Mouse (Mus musculus): ENCODE measurements around the gene Spata2l. TPM values are rescaled to one million over a fixed set of nuclear protein-coding genes. Genes with fewer than 3 reads are reported as not detected.
"Not testable (repeated sequence)": the region's sequence is repeated elsewhere in the genome, so short reads cannot be mapped to it uniquely, and the experiment has no call there.

Gene Spata2l
- polyA plus RNA-seq, 1 experiment from 2014 or later: 4.2 TPM

GRCm38 (mm10) chr8:123278445-123278844, 42.4 kb upstream of the Spata2l start:
- ATAC-seq (no peak), DNase-seq (no peak)
- Histone ChIP-seq H3K4me3 (ENCODE audit: low read depth, low read length) (no peak overlapping the region), H3K4me1 (ENCODE audit: insufficient read depth) (no peaks in the 10 kb centered on the region), H3K9me3 (ENCODE audit: low read length) (no peaks in the 10 kb centered on the region), H3K27ac (ENCODE audit: low read depth) (peak overlapping the region; percentile 39; the same call in 1 of the 2 replicates), H3K4me2 (ENCODE audit: low read depth, low read length) (no peak overlapping the region), H3K36me3 (replicated peaks; ENCODE audit: insufficient read depth, low read length) (peaks cover 3% of the 10 kb centered on the region; the same call in 1 of the 2 replicates), H3K9ac (replicated peaks) (no peak overlapping the region), H3K27me3 (ENCODE audit: insufficient read depth, low read length) (no peaks in the 10 kb centered on the region)
- no peak for TF ChIP-seq EP300 (IDR thresholded peaks at IDR 0.05; ENCODE audit: low read depth)
- TF ChIP-seq CTCF (IDR thresholded peaks at IDR 0.05; ENCODE audit: low read depth): no peak
- 76% methylated on average over 7 of the region's 7 CpGs for WGBS (ENCODE audit: insufficient replicate concordance)

- H3K4me3 ChIP-seq (ENCODE audit: low read depth, low read length): no peak overlapping the region
- no peaks in the 10 kb centered on the region for H3K27me3 ChIP-seq (ENCODE audit: insufficient read depth, low read length)
- H3K27ac ChIP-seq (ENCODE audit: low read depth): no peak overlapping the region
- peaks cover 3% of the 10 kb centered on the region for H3K36me3 ChIP-seq (replicated peaks; ENCODE audit: insufficient read depth, low read length)
- H3K4me1 ChIP-seq (ENCODE audit: insufficient read depth): peaks cover 3% of the 10 kb centered on the region; the same call in 1 of the 2 replicates
- WGBS (ENCODE audit: insufficient replicate concordance): 91% methylated on average over 12 of the region's 12 CpGs
- DNase-seq: no peak
- H3K4me2 ChIP-seq (ENCODE audit: low read depth, low read length): no peak overlapping the region
- ATAC-seq: no peak
- H3K9ac ChIP-seq (replicated peaks): no peak overlapping the region
- H3K9me3 ChIP-seq (ENCODE audit: low read length): no peaks in the 10 kb centered on the region
- TF ChIP-seq CTCF (IDR thresholded peaks at IDR 0.05; ENCODE audit: low read depth) (no peak), EP300 (IDR thresholded peaks at IDR 0.05; ENCODE audit: low read depth) (no peak)
Measured at GRCm38 (mm10) chr8:123275096-123275495, 39.1 kb upstream of the Spata2l start.

GRCm38 (mm10) chr8:123274447-123274846, 38.4 kb upstream of the Spata2l start:
- Histone ChIP-seq H3K9me3 (ENCODE audit: low read length) (no peaks in the 10 kb centered on the region), H3K36me3 (replicated peaks; ENCODE audit: insufficient read depth, low read length) (peaks cover 10% of the 10 kb centered on the region), H3K9ac (replicated peaks) (no peak overlapping the region), H3K4me3 (ENCODE audit: low read depth, low read length) (no peak overlapping the region), H3K27me3 (ENCODE audit: insufficient read depth, low read length) (no peaks in the 10 kb centered on the region), H3K27ac (ENCODE audit: low read depth) (no peak overlapping the region), H3K4me2 (ENCODE audit: low read depth, low read length) (no peak overlapping the region), H3K4me1 (ENCODE audit: insufficient read depth) (peaks cover 3% of the 10 kb centered on the region; the same call in 1 of the 2 replicates)
- ATAC-seq (no peak), DNase-seq (no peak)
- 82% methylated on average over 5 of the region's 5 CpGs for WGBS (ENCODE audit: insufficient replicate concordance)
- no peak for TF ChIP-seq EP300 (IDR thresholded peaks at IDR 0.05; ENCODE audit: low read depth)
- no peak for TF ChIP-seq CTCF (IDR thresholded peaks at IDR 0.05; ENCODE audit: low read depth)

GRCm38 (mm10) chr8:123271901-123272300, 35.9 kb upstream of the Spata2l start:
- H3K27ac ChIP-seq (ENCODE audit: low read depth): no peak overlapping the region
- peaks cover 3% of the 10 kb centered on the region; the same call in 1 of the 2 replicates for H3K4me1 ChIP-seq (ENCODE audit: insufficient read depth)
- H3K27me3 ChIP-seq (ENCODE audit: insufficient read depth, low read length): no peaks in the 10 kb centered on the region
- H3K9ac ChIP-seq (replicated peaks): no peak overlapping the region
- 78% methylated on average over 4 of the region's 4 CpGs for WGBS (ENCODE audit: insufficient replicate concordance)
- H3K9me3 ChIP-seq (ENCODE audit: low read length): no peaks in the 10 kb centered on the region
- TF ChIP-seq CTCF (IDR thresholded peaks at IDR 0.05; ENCODE audit: low read depth) (no peak), EP300 (IDR thresholded peaks at IDR 0.05; ENCODE audit: low read depth) (no peak)
- H3K36me3 ChIP-seq (replicated peaks; ENCODE audit: insufficient read depth, low read length): peaks cover 35% of the 10 kb centered on the region
- H3K4me3 ChIP-seq (ENCODE audit: low read depth, low read length): no peak overlapping the region
- no peak overlapping the region for H3K4me2 ChIP-seq (ENCODE audit: low read depth, low read length)
- no peak for ATAC-seq
- DNase-seq: no peak

GRCm38 (mm10) chr8:123271147-123271546, 35.1 kb upstream of the Spata2l start:
- H3K4me2 ChIP-seq (ENCODE audit: low read depth, low read length): no peak overlapping the region
- no peaks in the 10 kb centered on the region for H3K9me3 ChIP-seq (ENCODE audit: low read length)
- no peak overlapping the region for H3K27ac ChIP-seq (ENCODE audit: low read depth)
- H3K27me3 ChIP-seq (ENCODE audit: insufficient read depth, low read length): no peaks in the 10 kb centered on the region
- ATAC-seq (no peak), DNase-seq (no peak)
- no peak overlapping the region for H3K9ac ChIP-seq (replicated peaks)
- H3K4me1 ChIP-seq (ENCODE audit: insufficient read depth): peaks cover 3% of the 10 kb centered on the region; the same call in 1 of the 2 replicates
- 85% methylated on average over 10 of the region's 10 CpGs for WGBS (ENCODE audit: insufficient replicate concordance)
- no peak overlapping the region for H3K4me3 ChIP-seq (ENCODE audit: low read depth, low read length)
- peaks cover 43% of the 10 kb centered on the region for H3K36me3 ChIP-seq (replicated peaks; ENCODE audit: insufficient read depth, low read length)
- TF ChIP-seq EP300 (IDR thresholded peaks at IDR 0.05; ENCODE audit: low read depth): no peak
- no peak for TF ChIP-seq CTCF (IDR thresholded peaks at IDR 0.05; ENCODE audit: low read depth)

- Histone ChIP-seq H3K9ac (replicated peaks) (no peak overlapping the region), H3K27ac (ENCODE audit: low read depth) (no peak overlapping the region), H3K9me3 (ENCODE audit: low read length) (no peaks in the 10 kb centered on the region), H3K36me3 (replicated peaks; ENCODE audit: insufficient read depth, low read length) (peaks cover 57% of the 10 kb centered on the region), H3K4me1 (ENCODE audit: insufficient read depth) (peaks cover 3% of the 10 kb centered on the region; the same call in 1 of the 2 replicates), H3K4me3 (ENCODE audit: low read depth, low read length) (no peak overlapping the region), H3K27me3 (ENCODE audit: insufficient read depth, low read length) (no peaks in the 10 kb centered on the region), H3K4me2 (ENCODE audit: low read depth, low read length) (no peak overlapping the region)
- WGBS (ENCODE audit: insufficient replicate concordance): 77% methylated on average over 14 of the region's 14 CpGs
- TF ChIP-seq CTCF (IDR thresholded peaks at IDR 0.05; ENCODE audit: low read depth): no peak
- no peak for TF ChIP-seq EP300 (IDR thresholded peaks at IDR 0.05; ENCODE audit: low read depth)
- ATAC-seq (peak; percentile 30; the same call in 1 of the 2 replicates), DNase-seq (no peak)
Measured at GRCm38 (mm10) chr8:123267926-123268656, 32.1 kb upstream of the Spata2l start.

GRCm38 (mm10) chr8:123257593-123257992, 21.6 kb upstream of the Spata2l start:
- 78% methylated on average over 7 of the region's 8 CpGs for WGBS (ENCODE audit: insufficient replicate concordance)
- not testable (repeated sequence) for DNase-seq; H3K9me3 ChIP-seq (ENCODE audit: low read length); ATAC-seq; H3K4me3 ChIP-seq (ENCODE audit: low read depth, low read length); H3K27me3 ChIP-seq (ENCODE audit: insufficient read depth, low read length); H3K27ac ChIP-seq (ENCODE audit: low read depth); H3K4me2 ChIP-seq (ENCODE audit: low read depth, low read length); H3K9ac ChIP-seq (replicated peaks)
- peaks cover 38% of the 10 kb centered on the region for H3K36me3 ChIP-seq (replicated peaks; ENCODE audit: insufficient read depth, low read length)
- H3K4me1 ChIP-seq (ENCODE audit: insufficient read depth): peaks cover 18% of the 10 kb centered on the region
